Mouse (Mus musculus) forebrain, embryonic 11.5 days (tissue): ENCODE measurements around the gene Anapc1. TPM values are rescaled to one million over a fixed set of nuclear protein-coding genes. Genes with fewer than 3 reads are reported as not detected.

ENCODE experiments used
- ATAC-seq: fragments of 200-750 bp; cut with Nextera tagmentation; replicated peaks from 2 replicates; pipeline ENCODE4 v1.8.0; 2017; ENCODE audit warnings: moderate TSS enrichment; ENCODE audit not compliant: low FRiP score
- DNase-seq: peaks from one replicate; pipeline ENCODE4 v3.0.0-alpha.2; 2017; ENCODE audit warnings: low spot score
- H3K27ac ChIP-seq: fragments of 300-500 bp; sonication (generic); 2 replicates; pipeline ENCODE4 v1.5.1; 2014; ENCODE audit warnings: low read depth, low read length
- H3K27me3 ChIP-seq: fragments of 300-500 bp; sonication (generic); 2 replicates; pipeline ENCODE4 v1.6.1; 2014; ENCODE audit warnings: mild to moderate bottlenecking, low read length, mixed read lengths; ENCODE audit not compliant: control insufficient read depth, insufficient read depth
- H3K36me3 ChIP-seq: fragments of 300-500 bp; sonication (generic); 2 replicates; pipeline ENCODE4 v1.6.1; 2014; ENCODE audit warnings: mild to moderate bottlenecking, low read length, moderate library complexity, mixed read lengths; ENCODE audit not compliant: control insufficient read depth, insufficient read depth
- H3K4me1 ChIP-seq: fragments of 300-500 bp; sonication (generic); replicated peaks from 2 replicates; pipeline ENCODE4 v1.6.1; 2014; ENCODE audit warnings: low read length, mixed read lengths; ENCODE audit not compliant: control insufficient read depth, insufficient read depth
- H3K4me2 ChIP-seq: fragments of 300-500 bp; sonication (generic); 2 replicates; pipeline ENCODE4 v1.6.1; 2014; ENCODE audit warnings: low read depth, mild to moderate bottlenecking, low read length, moderate library complexity, mixed read lengths; ENCODE audit not compliant: severe bottlenecking
- H3K4me3 ChIP-seq: fragments of 300-500 bp; sonication (generic); 2 replicates; pipeline ENCODE4 v1.5.1; 2014; ENCODE audit warnings: low read depth, low read length
- H3K9ac ChIP-seq: fragments of 300-500 bp; sonication (generic); 2 replicates; pipeline ENCODE4 v1.6.1; 2014; ENCODE audit warnings: low read length
- H3K9me3 ChIP-seq: fragments of 300-500 bp; sonication (generic); 2 replicates; pipeline ENCODE4 v1.6.1; 2016; ENCODE audit warnings: low read length, mixed read lengths; ENCODE audit not compliant: control insufficient read depth
- WGBS: fragments of 180-500 bp; shearing (Covaris S2); extraction: QIAGEN DNeasy Blood & Tissue Kit; methylation state at CpG from one replicate; pipeline ENCODE4 v1.1.7; 2014; 5-methylcytosine and 5-hydroxymethylcytosine counted together
- polyA plus RNA-seq: library from polyadenylated mRNA; unstranded; fragments of >200 nt; fragmentation: Nextera tagmentation; extraction: Ambion mirVana; gene quantifications from 2 replicates; pipeline ENCODE4 v1.2.1, GENCODE M21; 2014

Gene Anapc1
- polyA plus RNA-seq, 1 experiment from 2014 or later: 120 TPM

- no peak for DNase-seq
- Histone ChIP-seq H3K4me2 (no peak overlapping the region), H3K27ac (no peak overlapping the region), H3K4me1 (no peaks in the 10 kb centered on the region), H3K4me3 (no peak overlapping the region), H3K27me3 (no peaks in the 10 kb centered on the region), H3K9me3 (no peaks in the 10 kb centered on the region), H3K36me3 (no peaks in the 10 kb centered on the region), H3K9ac (no peak overlapping the region)
- WGBS: 79% methylated on average over 6 of the region's 6 CpGs
- ATAC-seq: no peak
Observed at GRCm38 (mm10) chr2:128568018-128568417, 119.2 kb downstream of the Anapc1 start.

GRCm38 (mm10) chr2:128566304-128567147 is 120.7 kb downstream of the Anapc1 start:
- WGBS: 71% methylated on average over 10 of the region's 10 CpGs
- DNase-seq: peak; percentile 53

GRCm38 (mm10) chr2:128565904-128566303 is 121.3 kb downstream of the Anapc1 start:
- DNase-seq: no peak
- no peak overlapping the region for H3K4me2 ChIP-seq
- no peaks in the 10 kb centered on the region for H3K4me1 ChIP-seq
- no peak for ATAC-seq
- H3K9me3 ChIP-seq: no peaks in the 10 kb centered on the region
- no peak overlapping the region for H3K27ac ChIP-seq
- H3K4me3 ChIP-seq: no peak overlapping the region
- H3K36me3 ChIP-seq: no peaks in the 10 kb centered on the region
- H3K9ac ChIP-seq: no peak overlapping the region
- WGBS: 62% methylated on average over 8 of the region's 8 CpGs
- no peaks in the 10 kb centered on the region for H3K27me3 ChIP-seq

More at GRCm38 (mm10) chr2:128566304-128567147, 120.7 kb downstream of the Anapc1 start:
- Histone ChIP-seq H3K9ac (no peak overlapping the region), H3K4me3 (no peak overlapping the region), H3K27me3 (no peaks in the 10 kb centered on the region), H3K4me1 (no peaks in the 10 kb centered on the region), H3K9me3 (no peaks in the 10 kb centered on the region), H3K36me3 (no peaks in the 10 kb centered on the region), H3K27ac (no peak overlapping the region), H3K4me2 (no peak overlapping the region)
- no peak for ATAC-seq

- whole genome bisulfite sequencing: 87% methylated on average over 3 of the region's 3 CpGs
- no peak overlapping the region for H3K4me2 ChIP-seq
- no peak for DNase-seq
- no peaks in the 10 kb centered on the region for H3K27me3 ChIP-seq
- no peaks in the 10 kb centered on the region for H3K9me3 ChIP-seq
- no peaks in the 10 kb centered on the region for H3K36me3 ChIP-seq
- no peak overlapping the region for H3K27ac ChIP-seq
- ATAC-seq: no peak
- H3K9ac ChIP-seq: no peak overlapping the region
- H3K4me3 ChIP-seq: no peak overlapping the region
- no peaks in the 10 kb centered on the region for H3K4me1 ChIP-seq
Observed at GRCm38 (mm10) chr2:128564195-128564594, 123.0 kb downstream of the Anapc1 start.

Other genes with a start within 250 kb of the Anapc1 start
- gene Spdye4c, start 96.2 kb downstream of the Anapc1 start, polyA plus RNA-seq: not detected in 2 replicates
- gene Mertk, start 11.6 kb upstream of the Anapc1 start, polyA plus RNA-seq: 4.4 and 4.5 TPM in 2 replicates
- gene Tmem87b, start 130.7 kb upstream of the Anapc1 start, polyA plus RNA-seq: 21.9 and 24.2 TPM in 2 replicates
- 2.2 and 2.9 TPM in 2 replicates for gene Fbln7, start 175.6 kb upstream of the Anapc1 start, polyA plus RNA-seq